Mouse (Mus musculus): ENCODE measurements around the gene Tusc2. TPM values are rescaled to one million over a fixed set of nuclear protein-coding genes. Genes with fewer than 3 reads are reported as not detected.

Gene Tusc2
- polyA plus RNA-seq, 1 experiment, result 23.5 TPM

DNA sequence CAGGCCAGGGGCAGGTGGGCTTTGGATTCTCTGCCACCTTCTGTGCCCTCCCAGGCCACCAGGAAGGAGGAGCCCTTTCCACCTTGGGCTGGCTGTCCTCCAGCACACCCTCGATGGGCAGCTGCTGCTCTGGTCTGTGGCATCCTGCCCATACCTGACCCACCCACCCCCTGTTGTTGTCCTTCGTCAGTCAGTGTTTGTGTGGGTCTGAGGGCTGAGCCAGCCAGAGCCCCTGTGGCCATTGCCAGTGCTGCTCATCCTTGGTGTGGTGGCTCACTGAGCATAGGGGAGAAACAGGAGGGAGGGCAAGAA is 40.7 kb upstream of the Tusc2 start:
- no peaks in the 10 kb centered on the region for H3K27me3 ChIP-seq (ENCODE audit: control insufficient read depth, insufficient read depth, low read length, poor library complexity, severe bottlenecking)
- no peaks in the 10 kb centered on the region for H3K9me3 ChIP-seq (replicated peaks; ENCODE audit: control insufficient read depth, insufficient read depth, low read length, poor library complexity, severe bottlenecking)
- peaks cover 8% of the 10 kb centered on the region for H3K4me1 ChIP-seq (ENCODE audit: control insufficient read depth, insufficient read depth, low read length)
- H3K4me3 ChIP-seq (ENCODE audit: low read depth, low read length), result peak overlapping the region; percentile 29
- H3K36me3 ChIP-seq (ENCODE audit: control insufficient read depth, insufficient read depth, low read length, poor library complexity, severe bottlenecking), result no peaks in the 10 kb centered on the region
- H3K9ac ChIP-seq (ENCODE audit: low read depth, poor library complexity, severe bottlenecking), result peak overlapping the region; percentile 49
- TF ChIP-seq CTCF (IDR thresholded peaks at IDR 0.05; ENCODE audit: low read depth, low read length) (no peak), POLR2A (IDR thresholded peaks at IDR 0.05; ENCODE audit: insufficient read depth, low read length) (no peak), EP300 (IDR thresholded peaks at IDR 0.05; ENCODE audit: insufficient read depth, low read depth, low read length) (no peak)
- no peak overlapping the region for H3K27ac ChIP-seq (ENCODE audit: insufficient read depth, low read length)

DNA sequence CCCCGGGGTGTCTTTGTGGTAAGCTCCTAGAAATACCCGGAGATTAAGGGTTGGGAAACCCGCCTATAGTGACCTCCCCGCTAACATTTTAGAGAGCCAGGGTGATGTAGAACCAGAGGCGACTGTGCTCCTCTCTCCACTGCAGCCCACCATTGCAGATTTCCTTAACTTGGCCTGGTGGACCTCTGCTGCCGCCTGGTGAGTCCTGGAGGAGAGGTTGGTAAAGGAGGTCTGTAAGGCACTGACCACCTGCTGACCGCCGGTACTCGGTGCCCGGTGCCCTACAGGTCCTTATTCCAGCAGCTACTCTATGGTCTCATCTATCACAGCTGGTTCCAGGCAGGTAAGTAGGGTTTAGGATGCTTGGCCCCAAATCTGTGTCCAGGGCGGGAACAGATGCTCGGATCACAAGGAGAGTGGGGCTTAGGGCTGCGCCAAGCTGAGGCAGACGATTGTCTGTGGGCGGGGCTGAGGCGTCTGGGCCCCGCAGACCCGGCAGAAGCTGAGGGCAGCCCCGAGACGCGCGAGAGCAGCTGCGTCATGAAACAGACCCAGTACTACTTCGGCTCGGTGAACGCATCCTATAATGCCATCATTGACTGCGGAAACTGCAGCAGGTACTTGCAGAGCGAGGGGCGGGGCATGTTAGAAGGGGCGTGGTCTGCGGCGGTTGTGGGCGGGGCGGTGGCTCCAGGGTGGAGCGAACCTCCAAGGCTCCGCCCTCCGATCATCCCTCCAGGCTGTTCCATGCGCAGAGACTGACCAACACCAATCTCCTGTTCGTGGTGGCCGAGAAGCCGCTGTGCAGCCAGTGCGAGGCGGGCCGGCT is 36.6 kb upstream of the Tusc2 start:
- Histone ChIP-seq H3K9ac (ENCODE audit: low read depth, poor library complexity, severe bottlenecking) (peak overlapping the region; percentile 33), H3K9me3 (replicated peaks; ENCODE audit: control insufficient read depth, insufficient read depth, low read length, poor library complexity, severe bottlenecking) (no peaks in the 10 kb centered on the region)

DNA sequence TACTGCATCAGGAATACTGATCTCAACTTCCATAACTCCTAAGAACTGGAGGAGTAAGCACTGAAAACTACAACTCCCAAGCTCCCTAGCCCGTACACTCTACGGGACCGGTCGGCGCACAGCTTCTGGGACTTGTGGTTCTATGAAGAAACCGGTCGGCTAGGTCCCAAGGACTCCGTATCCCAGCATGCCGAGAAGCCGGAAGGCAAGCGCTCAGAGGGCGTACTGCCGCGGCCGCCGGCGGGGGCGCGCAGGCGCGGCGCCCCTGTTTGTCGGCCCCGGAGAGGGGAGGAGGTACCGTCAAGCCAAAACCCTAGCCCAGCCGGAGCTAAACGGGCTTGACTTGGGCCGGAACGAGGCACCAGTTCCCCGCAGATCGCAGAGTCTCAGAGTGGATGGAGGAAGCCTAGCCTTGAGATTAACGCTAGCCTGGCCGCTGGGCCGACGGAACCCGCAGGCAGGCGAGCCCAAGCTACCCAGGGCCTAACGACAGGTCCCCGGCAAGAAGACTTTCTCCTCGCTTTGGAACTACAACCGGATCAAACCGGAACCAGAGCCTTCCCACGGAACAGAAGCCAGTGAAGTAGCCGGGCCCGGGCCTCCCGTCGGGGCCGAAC is 29.2 kb upstream of the Tusc2 start, which contains the start of gene Tmem115:
Gene Tmem115 (plus strand): TSS at position 155 of the 617 bp plus-strand sequence.
- peak within 1 kb of the TSS; percentile 85 for H3K4me3 ChIP-seq (ENCODE audit: low read depth, low read length)
- H3K27me3 ChIP-seq (ENCODE audit: control insufficient read depth, insufficient read depth, low read length, poor library complexity, severe bottlenecking), result no peaks in the 10 kb centered on the region
- no peaks in the 10 kb centered on the region for H3K4me1 ChIP-seq (ENCODE audit: control insufficient read depth, insufficient read depth, low read length)
- H3K9ac ChIP-seq (ENCODE audit: low read depth, poor library complexity, severe bottlenecking), result peak within 1 kb of the TSS; percentile 55
- TF ChIP-seq CTCF (IDR thresholded peaks at IDR 0.05; ENCODE audit: low read depth, low read length) (no peak), EP300 (IDR thresholded peaks at IDR 0.05; ENCODE audit: insufficient read depth, low read depth, low read length) (no peak), POLR2A (IDR thresholded peaks at IDR 0.05; ENCODE audit: insufficient read depth, low read length) (no peak)
- H3K9me3 ChIP-seq (replicated peaks; ENCODE audit: control insufficient read depth, insufficient read depth, low read length, poor library complexity, severe bottlenecking), result no peaks in the 10 kb centered on the region
- H3K36me3 ChIP-seq (ENCODE audit: control insufficient read depth, insufficient read depth, low read length, poor library complexity, severe bottlenecking), result peaks cover 9% of the 10 kb centered on the region
- no peak within 1 kb of the TSS; the same call in 1 of the 2 replicates for H3K27ac ChIP-seq (ENCODE audit: insufficient read depth, low read length)

More for the DNA sequence above, 36.6 kb upstream of the Tusc2 start:
- no peaks in the 10 kb centered on the region for H3K36me3 ChIP-seq (ENCODE audit: control insufficient read depth, insufficient read depth, low read length, poor library complexity, severe bottlenecking)
- TF ChIP-seq CTCF (IDR thresholded peaks at IDR 0.05; ENCODE audit: low read depth, low read length) (peak; percentile 16), EP300 (IDR thresholded peaks at IDR 0.05; ENCODE audit: insufficient read depth, low read depth, low read length) (no peak), POLR2A (IDR thresholded peaks at IDR 0.05; ENCODE audit: insufficient read depth, low read length) (peak; percentile 50)
- no peaks in the 10 kb centered on the region for H3K27me3 ChIP-seq (ENCODE audit: control insufficient read depth, insufficient read depth, low read length, poor library complexity, severe bottlenecking)
- peaks cover 6% of the 10 kb centered on the region for H3K4me1 ChIP-seq (ENCODE audit: control insufficient read depth, insufficient read depth, low read length)
- no peak overlapping the region for H3K27ac ChIP-seq (ENCODE audit: insufficient read depth, low read length)
- peak overlapping the region; percentile 83 for H3K4me3 ChIP-seq (ENCODE audit: low read depth, low read length)

DNA sequence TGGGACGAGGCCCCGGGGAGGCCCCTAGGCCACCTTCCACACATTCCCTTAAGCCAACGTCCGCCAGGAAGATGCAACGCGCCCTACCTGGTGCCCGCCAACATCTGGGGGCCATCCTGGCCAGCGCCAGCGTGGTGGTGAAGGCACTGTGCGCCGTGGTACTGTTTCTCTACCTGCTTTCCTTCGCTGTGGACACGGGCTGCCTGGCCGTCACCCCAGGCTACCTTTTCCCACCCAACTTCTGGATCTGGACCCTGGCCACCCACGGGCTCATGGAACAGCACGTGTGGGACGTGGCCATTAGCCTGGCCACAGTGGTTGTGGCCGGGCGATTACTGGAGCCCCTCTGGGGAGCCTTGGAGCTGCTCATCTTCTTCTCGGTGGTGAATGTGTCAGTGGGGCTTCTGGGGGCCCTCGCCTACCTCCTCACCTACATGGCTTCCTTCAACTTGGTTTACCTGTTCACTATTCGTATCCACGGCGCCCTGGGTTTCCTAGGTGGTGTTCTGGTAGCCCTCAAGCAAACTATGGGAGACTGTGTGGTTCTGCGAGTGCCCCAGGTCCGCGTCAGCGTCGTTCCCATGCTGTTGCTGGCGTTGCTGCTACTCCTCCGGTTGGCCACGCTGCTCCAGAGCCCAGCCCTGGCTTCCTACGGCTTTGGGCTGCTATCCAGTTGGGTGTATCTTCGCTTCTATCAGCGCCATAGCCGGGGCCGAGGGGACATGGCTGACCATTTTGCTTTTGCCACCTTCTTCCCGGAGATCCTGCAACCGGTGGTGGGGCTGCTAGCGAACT is 28.4 kb upstream of the Tusc2 start:
- Histone ChIP-seq H3K27ac (ENCODE audit: insufficient read depth, low read length) (no peak overlapping the region), H3K27me3 (ENCODE audit: control insufficient read depth, insufficient read depth, low read length, poor library complexity, severe bottlenecking) (no peaks in the 10 kb centered on the region), H3K9ac (ENCODE audit: low read depth, poor library complexity, severe bottlenecking) (peak overlapping the region; percentile 55), H3K4me1 (ENCODE audit: control insufficient read depth, insufficient read depth, low read length) (no peaks in the 10 kb centered on the region), H3K4me3 (ENCODE audit: low read depth, low read length) (peak overlapping the region; percentile 85), H3K36me3 (ENCODE audit: control insufficient read depth, insufficient read depth, low read length, poor library complexity, severe bottlenecking) (peaks cover 10% of the 10 kb centered on the region), H3K9me3 (replicated peaks; ENCODE audit: control insufficient read depth, insufficient read depth, low read length, poor library complexity, severe bottlenecking) (no peaks in the 10 kb centered on the region)
- TF ChIP-seq POLR2A (IDR thresholded peaks at IDR 0.05; ENCODE audit: insufficient read depth, low read length), result no peak
- no peak for TF ChIP-seq EP300 (IDR thresholded peaks at IDR 0.05; ENCODE audit: insufficient read depth, low read depth, low read length)
- no peak for TF ChIP-seq CTCF (IDR thresholded peaks at IDR 0.05; ENCODE audit: low read depth, low read length)

DNA sequence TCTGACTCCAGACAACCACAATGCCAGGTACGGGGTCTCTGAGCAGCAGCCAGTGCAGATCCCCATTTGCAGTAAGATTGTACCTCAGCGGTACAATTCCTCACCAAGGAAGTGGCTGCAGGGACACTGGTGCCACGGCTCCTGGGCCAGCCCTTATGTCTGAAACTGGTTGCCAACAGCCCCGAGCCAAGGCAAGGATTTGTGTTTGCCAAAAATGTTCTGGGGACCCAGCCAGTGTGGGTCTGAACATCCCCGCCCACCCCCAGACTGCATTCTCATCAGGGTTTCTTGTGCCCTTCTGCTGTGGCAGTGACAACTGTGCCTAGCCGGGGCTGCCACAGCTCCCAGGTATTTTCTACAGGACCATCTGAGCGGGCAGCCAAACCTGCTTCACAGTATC is 24.8 kb upstream of the Tusc2 start:
- no peak for TF ChIP-seq POLR2A (IDR thresholded peaks at IDR 0.05; ENCODE audit: insufficient read depth, low read length)
- no peak for TF ChIP-seq EP300 (IDR thresholded peaks at IDR 0.05; ENCODE audit: insufficient read depth, low read depth, low read length)
- no peak for TF ChIP-seq CTCF (IDR thresholded peaks at IDR 0.05; ENCODE audit: low read depth, low read length)

More for the DNA sequence above, 24.8 kb upstream of the Tusc2 start:
- Histone ChIP-seq H3K4me3 (ENCODE audit: low read depth, low read length) (no peak overlapping the region), H3K4me1 (ENCODE audit: control insufficient read depth, insufficient read depth, low read length) (no peaks in the 10 kb centered on the region), H3K27ac (ENCODE audit: insufficient read depth, low read length) (no peak overlapping the region), H3K27me3 (ENCODE audit: control insufficient read depth, insufficient read depth, low read length, poor library complexity, severe bottlenecking) (no peaks in the 10 kb centered on the region), H3K9ac (ENCODE audit: low read depth, poor library complexity, severe bottlenecking) (no peak overlapping the region), H3K36me3 (ENCODE audit: control insufficient read depth, insufficient read depth, low read length, poor library complexity, severe bottlenecking) (peaks cover 10% of the 10 kb centered on the region), H3K9me3 (replicated peaks; ENCODE audit: control insufficient read depth, insufficient read depth, low read length, poor library complexity, severe bottlenecking) (no peaks in the 10 kb centered on the region)
